Mouse (Mus musculus): ENCODE measurements around the gene Twsg1.

- TF ChIP-seq CTCF (IDR thresholded peaks at IDR 0.05; ENCODE audit: low read depth), result no peak
- no peak for TF ChIP-seq EP300 (optimal IDR thresholded peaks at IDR 0.05)
Observed at GRCm38 (mm10) chr17:65958366-65958765, 7.3 kb upstream of the Twsg1 start.
